Mouse (Mus musculus): ENCODE results near the gene Jrkl.

DNA sequence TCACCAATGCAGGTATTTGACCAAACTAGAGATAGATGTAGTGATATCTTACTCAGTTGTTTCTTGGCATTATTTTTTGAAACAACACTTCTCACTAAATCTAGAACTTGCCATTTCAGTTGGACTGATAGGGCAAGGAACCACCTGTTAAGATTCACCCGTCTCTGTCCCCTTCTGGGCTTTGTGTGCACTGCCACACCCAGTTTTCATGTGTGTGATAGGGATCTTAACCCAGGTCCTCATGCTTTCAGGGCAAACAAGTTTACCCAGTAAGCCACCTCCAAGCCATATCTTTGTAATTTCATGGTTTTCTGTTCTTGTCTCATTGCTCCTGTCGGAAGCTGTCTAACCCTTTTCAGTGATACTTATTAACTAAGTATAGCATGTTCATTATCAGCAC, 5.6 kb upstream of the Jrkl start:
- no peak for TF ChIP-seq CTCF (IDR thresholded peaks at IDR 0.05; ENCODE audit: extremely low read depth, insufficient read length, insufficient replicate concordance, low read depth, low read length)
- TF ChIP-seq POLR2A (IDR thresholded peaks at IDR 0.05; ENCODE audit: low read depth, low read length), result no peak
